Mouse (Mus musculus) testis, adult 2 months (tissue): ENCODE results near the gene Dst. TPM values are rescaled to one million over a fixed set of nuclear protein-coding genes. Genes with fewer than 3 reads are reported as not detected.

Experiments used
- H3K27ac ChIP-seq: fragments of 200-500 bp; 2 replicates; pipeline ENCODE4 v1.5.1; 2012; ENCODE audit warnings: low read depth, low read length; ENCODE audit not compliant: control insufficient read depth, insufficient read depth
- H3K27me3 ChIP-seq: fragments of 200-500 bp; 2 replicates; pipeline ENCODE4 v1.6.1; 2012; ENCODE audit warnings: mild to moderate bottlenecking, low read length, moderate library complexity; ENCODE audit not compliant: control insufficient read depth, insufficient read depth
- H3K36me3 ChIP-seq: fragments of 200-500 bp; 2 replicates; pipeline ENCODE4 v1.6.1; 2012; ENCODE audit warnings: mild to moderate bottlenecking, low read length; ENCODE audit not compliant: control insufficient read depth, insufficient read depth
- H3K4me1 ChIP-seq: fragments of 200-500 bp; 2 replicates; pipeline ENCODE4 v1.6.1; 2012; ENCODE audit warnings: low read length; ENCODE audit not compliant: control insufficient read depth, insufficient read depth
- H3K4me3 ChIP-seq: fragments of 200-500 bp; 2 replicates; pipeline ENCODE4 v1.5.1; 2012; ENCODE audit warnings: low read depth, mild to moderate bottlenecking, low read length, moderate library complexity, mixed read lengths; ENCODE audit not compliant: control insufficient read depth
- CTCF ChIP-seq: fragments of 200-500 bp; IDR thresholded peaks from 2 replicates; pipeline ENCODE4 v1.5.1; 2012; ENCODE audit warnings: low read depth, mild to moderate bottlenecking, inconsistent platforms, low read length, moderate library complexity; ENCODE audit not compliant: control insufficient read depth, insufficient read depth, insufficient replicate concordance
- POLR2A ChIP-seq: fragments of 200-500 bp; IDR thresholded peaks from 2 replicates; pipeline ENCODE4 v1.6.1; 2012; ENCODE audit warnings: low read depth, mild to moderate bottlenecking, inconsistent platforms, low read length, moderate library complexity; ENCODE audit not compliant: control insufficient read depth
- polyA plus RNA-seq: library from polyadenylated mRNA; depleted of rRNA; stranded (reverse); fragments of >200 nt; gene quantifications from 2 replicates; pipeline ENCODE4 v1.2.3, GENCODE M21; 2012

The Dst gene
- polyA plus RNA-seq, 1 experiment, result 33.0 TPM

- Histone ChIP-seq H3K27me3 (no peaks in the 10 kb centered on the region), H3K4me3 (no peak overlapping the region), H3K36me3 (no peaks in the 10 kb centered on the region), H3K4me1 (no peaks in the 10 kb centered on the region), H3K27ac (no peak overlapping the region)
- TF ChIP-seq CTCF, result no peak
- TF ChIP-seq POLR2A, result no peak
Observed at GRCm38 (mm10) chr1:34150416-34151093, 242.5 kb downstream of the Dst start.

- no peaks in the 10 kb centered on the region for H3K27me3 ChIP-seq
- TF ChIP-seq POLR2A (no peak), CTCF (no peak)
- H3K4me1 ChIP-seq, result no peaks in the 10 kb centered on the region
- no peak overlapping the region for H3K4me3 ChIP-seq
- no peaks in the 10 kb centered on the region for H3K36me3 ChIP-seq
- no peak overlapping the region for H3K27ac ChIP-seq
Observed at GRCm38 (mm10) chr1:34152683-34153082, 244.7 kb downstream of the Dst start.

GRCm38 (mm10) chr1:34156058-34156457 lies 248.0 kb downstream of the Dst start:
- no peaks in the 10 kb centered on the region for H3K27me3 ChIP-seq
- H3K27ac ChIP-seq, result no peak overlapping the region
- H3K4me1 ChIP-seq, result no peaks in the 10 kb centered on the region
- TF ChIP-seq CTCF, result no peak
- no peak for TF ChIP-seq POLR2A
- no peak overlapping the region for H3K4me3 ChIP-seq
- H3K36me3 ChIP-seq, result no peaks in the 10 kb centered on the region

GRCm38 (mm10) chr1:34157702-34158101 lies 249.7 kb downstream of the Dst start:
- TF ChIP-seq CTCF (no peak), POLR2A (no peak)
- Histone ChIP-seq H3K4me3 (no peak overlapping the region), H3K27ac (no peak overlapping the region), H3K27me3 (no peaks in the 10 kb centered on the region), H3K36me3 (no peaks in the 10 kb centered on the region), H3K4me1 (no peaks in the 10 kb centered on the region)

GRCm38 (mm10) chr1:34158822-34159221 lies 250.8 kb downstream of the Dst start:
- TF ChIP-seq CTCF (no peak), POLR2A (no peak)
- Histone ChIP-seq H3K36me3 (no peaks in the 10 kb centered on the region), H3K27me3 (no peaks in the 10 kb centered on the region), H3K4me3 (no peak overlapping the region), H3K27ac (no peak overlapping the region), H3K4me1 (no peaks in the 10 kb centered on the region)

- TF ChIP-seq CTCF, result no peak
- TF ChIP-seq POLR2A, result no peak
- no peaks in the 10 kb centered on the region for H3K27me3 ChIP-seq
- H3K27ac ChIP-seq, result no peak overlapping the region
- no peak overlapping the region for H3K4me3 ChIP-seq
- no peaks in the 10 kb centered on the region for H3K36me3 ChIP-seq
- H3K4me1 ChIP-seq, result no peaks in the 10 kb centered on the region
Observed at GRCm38 (mm10) chr1:34159898-34160297, 251.9 kb downstream of the Dst start.

GRCm38 (mm10) chr1:34164616-34165295 lies 256.7 kb downstream of the Dst start:
- no peaks in the 10 kb centered on the region for H3K4me1 ChIP-seq
- no peaks in the 10 kb centered on the region for H3K27me3 ChIP-seq
- H3K27ac ChIP-seq, result no peak overlapping the region
- no peaks in the 10 kb centered on the region for H3K36me3 ChIP-seq
- H3K4me3 ChIP-seq, result no peak overlapping the region
- TF ChIP-seq POLR2A (no peak), CTCF (peak; percentile 69; the same call in 1 of the 2 replicates)

GRCm38 (mm10) chr1:34165926-34166325 lies 257.9 kb downstream of the Dst start:
- no peak overlapping the region for H3K27ac ChIP-seq
- no peaks in the 10 kb centered on the region for H3K36me3 ChIP-seq
- no peaks in the 10 kb centered on the region for H3K27me3 ChIP-seq
- no peaks in the 10 kb centered on the region for H3K4me1 ChIP-seq
- H3K4me3 ChIP-seq, result no peak overlapping the region
- TF ChIP-seq POLR2A, result no peak
- TF ChIP-seq CTCF, result no peak
